Mouse (Mus musculus): ENCODE data around the gene Smarce1. TPM values are rescaled to one million over a fixed set of nuclear protein-coding genes. Genes with fewer than 3 reads are reported as not detected.
A peak's percentile ranks its signal among the peaks of the same experiment; 100 is the strongest.

Smarce1 gene
- total and polyA plus RNA-seq, 2 experiments from 2014 or later = 94.9 to 170 TPM

DNA sequence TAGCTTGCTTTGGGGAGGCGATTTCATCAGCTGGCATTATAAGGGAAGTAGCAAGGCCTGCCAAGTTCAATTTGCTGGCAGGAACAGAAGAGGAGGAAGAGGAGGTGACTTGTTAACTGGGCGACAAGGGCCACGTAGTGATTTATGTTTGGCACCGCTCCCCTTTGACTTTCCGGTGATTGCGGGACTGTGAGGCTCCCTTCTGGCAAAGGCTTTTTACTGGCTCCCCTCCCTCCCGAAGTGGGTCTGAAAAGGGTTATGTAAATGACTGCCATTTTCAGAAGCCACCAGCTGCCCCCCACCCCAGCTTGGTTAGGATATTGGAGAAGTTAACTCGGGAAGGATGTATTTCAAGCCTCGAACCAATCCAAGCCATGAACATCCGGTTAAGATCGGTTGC lies 48.2 kb downstream of the Smarce1 start:
- no peaks in the 10 kb centered on the region for H3K36me3 ChIP-seq (ENCODE audit: insufficient read depth, low read length)
- H3K4me2 ChIP-seq (ENCODE audit: low read depth, low read length, poor library complexity, severe bottlenecking) = no peak overlapping the region
- H3K9ac ChIP-seq (replicated peaks; ENCODE audit: low read length, poor library complexity, severe bottlenecking) = no peak overlapping the region
- no peak for DNase-seq (ENCODE audit: low spot score)
- no peak overlapping the region for H3K4me3 ChIP-seq (ENCODE audit: low read depth, low read length)
- WGBS = 71% methylated on average over 11 of the region's 11 CpGs
- TF ChIP-seq CTCF (IDR thresholded peaks at IDR 0.05) = no peak
- H3K27ac ChIP-seq (ENCODE audit: low read depth, low read length) = no peak overlapping the region
- no peaks in the 10 kb centered on the region for H3K4me1 ChIP-seq (ENCODE audit: insufficient read depth, low read length)
- H3K27me3 ChIP-seq (ENCODE audit: insufficient read depth, low read length) = no peaks in the 10 kb centered on the region
- ATAC-seq (ENCODE audit: low FRiP score) = no peak
- H3K9me3 ChIP-seq (ENCODE audit: low read length) = no peaks in the 10 kb centered on the region

DNA sequence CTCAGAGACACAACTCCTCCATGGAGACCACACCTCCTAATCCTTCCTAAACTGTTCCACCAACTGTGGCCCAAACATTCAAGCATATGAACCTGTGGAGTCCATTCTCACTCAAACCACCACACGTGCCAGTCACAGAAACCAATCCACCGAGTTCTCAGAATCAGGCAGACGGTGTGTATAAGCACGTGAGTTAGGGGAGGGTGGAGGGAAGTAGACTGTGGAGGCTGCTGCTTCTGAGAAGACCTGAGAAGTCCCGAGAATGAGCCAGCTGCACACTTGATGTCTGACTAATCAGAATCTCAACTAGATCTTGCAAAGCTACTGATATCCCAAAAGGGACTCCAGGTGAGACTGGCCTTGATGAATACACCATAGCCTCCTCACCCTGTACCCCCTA lies 50.7 kb downstream of the Smarce1 start:
- no peak overlapping the region for H3K27ac ChIP-seq (ENCODE audit: low read depth, low read length)
- H3K4me2 ChIP-seq (ENCODE audit: low read depth, low read length, poor library complexity, severe bottlenecking) = no peak overlapping the region
- no peak overlapping the region for H3K4me3 ChIP-seq (ENCODE audit: low read depth, low read length)
- H3K4me1 ChIP-seq (ENCODE audit: insufficient read depth, low read length) = no peaks in the 10 kb centered on the region
- TF ChIP-seq CTCF (IDR thresholded peaks at IDR 0.05) = no peak
- ATAC-seq (ENCODE audit: low FRiP score) (no peak), DNase-seq (ENCODE audit: low spot score) (no peak)
- 89% methylated on average over 5 of the region's 5 CpGs for WGBS
- no peak overlapping the region for H3K9ac ChIP-seq (replicated peaks; ENCODE audit: low read length, poor library complexity, severe bottlenecking)
- no peaks in the 10 kb centered on the region for H3K9me3 ChIP-seq (ENCODE audit: low read length)
- no peaks in the 10 kb centered on the region for H3K36me3 ChIP-seq (ENCODE audit: insufficient read depth, low read length)
- no peaks in the 10 kb centered on the region for H3K27me3 ChIP-seq (ENCODE audit: insufficient read depth, low read length)

DNA sequence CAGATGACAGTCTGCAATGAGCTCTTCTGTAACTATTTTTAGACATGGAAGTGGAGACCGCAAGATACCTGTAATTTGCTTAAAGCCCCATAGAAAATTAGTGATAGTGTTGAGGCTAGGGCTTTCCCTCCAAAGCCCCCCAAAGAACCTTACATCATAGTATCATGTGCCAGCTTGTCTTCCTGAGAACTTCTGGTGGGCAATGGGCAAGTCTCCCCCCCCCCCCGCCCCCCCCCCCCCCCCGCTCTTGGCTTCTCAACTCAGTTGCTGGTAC lies 53.0 kb downstream of the Smarce1 start:
- no peak overlapping the region for H3K27ac ChIP-seq (ENCODE audit: low read depth, low read length)
- H3K4me1 ChIP-seq (ENCODE audit: insufficient read depth, low read length) = no peaks in the 10 kb centered on the region
- no peak for DNase-seq (ENCODE audit: low spot score)
- no peaks in the 10 kb centered on the region for H3K9me3 ChIP-seq (ENCODE audit: low read length)
- H3K27me3 ChIP-seq (ENCODE audit: insufficient read depth, low read length) = no peaks in the 10 kb centered on the region
- no peak overlapping the region for H3K9ac ChIP-seq (replicated peaks; ENCODE audit: low read length, poor library complexity, severe bottlenecking)
- H3K36me3 ChIP-seq (ENCODE audit: insufficient read depth, low read length) = no peaks in the 10 kb centered on the region
- no peak overlapping the region for H3K4me2 ChIP-seq (ENCODE audit: low read depth, low read length, poor library complexity, severe bottlenecking)
- TF ChIP-seq CTCF (IDR thresholded peaks at IDR 0.05) = no peak
- ATAC-seq (ENCODE audit: low FRiP score) = no peak
- no peak overlapping the region for H3K4me3 ChIP-seq (ENCODE audit: low read depth, low read length)
- WGBS = 93% methylated on average over 1 of the region's 3 CpGs

GRCm38 (mm10) chr11:99177054-99177924 lies 53.5 kb downstream of the Smarce1 start:
- Histone ChIP-seq H3K27ac (ENCODE audit: low read depth, low read length) (no peak overlapping the region), H3K4me3 (ENCODE audit: low read depth, low read length) (no peak overlapping the region), H3K4me1 (ENCODE audit: insufficient read depth, low read length) (no peaks in the 10 kb centered on the region), H3K36me3 (ENCODE audit: insufficient read depth, low read length) (no peaks in the 10 kb centered on the region), H3K9me3 (ENCODE audit: low read length) (no peaks in the 10 kb centered on the region), H3K9ac (replicated peaks; ENCODE audit: low read length, poor library complexity, severe bottlenecking) (no peak overlapping the region), H3K4me2 (ENCODE audit: low read depth, low read length, poor library complexity, severe bottlenecking) (no peak overlapping the region), H3K27me3 (ENCODE audit: insufficient read depth, low read length) (no peaks in the 10 kb centered on the region)
- TF ChIP-seq CTCF (IDR thresholded peaks at IDR 0.05) = no peak
- DNase-seq (ENCODE audit: low spot score) (no peak), ATAC-seq (ENCODE audit: low FRiP score) (no peak)
- WGBS = 60% methylated on average over 5 of the region's 5 CpGs

GRCm38 (mm10) chr11:99172002-99172401 lies 58.8 kb downstream of the Smarce1 start:
- Histone ChIP-seq H3K9ac (replicated peaks; ENCODE audit: low read length, poor library complexity, severe bottlenecking) (no peak overlapping the region), H3K4me2 (ENCODE audit: low read depth, low read length, poor library complexity, severe bottlenecking) (no peak overlapping the region), H3K4me1 (ENCODE audit: insufficient read depth, low read length) (no peaks in the 10 kb centered on the region), H3K27ac (ENCODE audit: low read depth, low read length) (no peak overlapping the region), H3K36me3 (ENCODE audit: insufficient read depth, low read length) (no peaks in the 10 kb centered on the region), H3K4me3 (ENCODE audit: low read depth, low read length) (no peak overlapping the region), H3K9me3 (ENCODE audit: low read length) (no peaks in the 10 kb centered on the region), H3K27me3 (ENCODE audit: insufficient read depth, low read length) (no peaks in the 10 kb centered on the region)
- DNase-seq (ENCODE audit: low spot score) = no peak
- peak; percentile 16; the same call in 1 of the 2 replicates for TF ChIP-seq CTCF (IDR thresholded peaks at IDR 0.05)
- ATAC-seq (ENCODE audit: low FRiP score) = no peak
- 86% methylated on average over 4 of the region's 4 CpGs for WGBS

GRCm38 (mm10) chr11:99171442-99171841 lies 59.4 kb downstream of the Smarce1 start:
- Histone ChIP-seq H3K4me1 (ENCODE audit: insufficient read depth, low read length) (no peaks in the 10 kb centered on the region), H3K9me3 (ENCODE audit: low read length) (no peaks in the 10 kb centered on the region), H3K9ac (replicated peaks; ENCODE audit: low read length, poor library complexity, severe bottlenecking) (no peak overlapping the region), H3K4me3 (ENCODE audit: low read depth, low read length) (no peak overlapping the region), H3K27me3 (ENCODE audit: insufficient read depth, low read length) (no peaks in the 10 kb centered on the region), H3K4me2 (ENCODE audit: low read depth, low read length, poor library complexity, severe bottlenecking) (no peak overlapping the region), H3K27ac (ENCODE audit: low read depth, low read length) (no peak overlapping the region), H3K36me3 (ENCODE audit: insufficient read depth, low read length) (no peaks in the 10 kb centered on the region)
- DNase-seq (ENCODE audit: low spot score) = no peak
- 78% methylated on average over 2 of the region's 2 CpGs for WGBS
- ATAC-seq (ENCODE audit: low FRiP score) = no peak
- no peak for TF ChIP-seq CTCF (IDR thresholded peaks at IDR 0.05)
